Mouse (Mus musculus): ENCODE measurements around the gene Hcfc2.
A peak's percentile ranks its signal among the peaks of the same experiment; 100 is the strongest.

Gene Hcfc2

GRCm38 (mm10) chr10:82777075-82777474 is 81.1 kb downstream of the Hcfc2 start:
- no peak for DNase-seq

GRCm38 (mm10) chr10:82777886-82778285 is 81.9 kb downstream of the Hcfc2 start:
- DNase-seq = peak; percentile 65 to 76

- no peak for DNase-seq
Observed at GRCm38 (mm10) chr10:82778791-82779549, 83.0 kb downstream of the Hcfc2 start.

GRCm38 (mm10) chr10:82779831-82780230 is 83.9 kb downstream of the Hcfc2 start:
- DNase-seq = no peak

GRCm38 (mm10) chr10:82780322-82780721 is 84.4 kb downstream of the Hcfc2 start:
- DNase-seq = no peak

GRCm38 (mm10) chr10:82780816-82781215 is 84.9 kb downstream of the Hcfc2 start:
- DNase-seq = no peak

GRCm38 (mm10) chr10:82782472-82782871 is 86.5 kb downstream of the Hcfc2 start:
- no peak for DNase-seq

- no peak for DNase-seq
Observed at GRCm38 (mm10) chr10:82789181-82789580, 93.2 kb downstream of the Hcfc2 start.

- no peak for DNase-seq
Observed at GRCm38 (mm10) chr10:82790504-82790903, 94.5 kb downstream of the Hcfc2 start.

- no peak for DNase-seq
Observed at GRCm38 (mm10) chr10:82791713-82792112, 95.8 kb downstream of the Hcfc2 start.
